Mouse (Mus musculus) embryonic facial prominence, embryonic 10.5 days (tissue): ENCODE measurements around the gene Mat2b. TPM values are rescaled to one million over a fixed set of nuclear protein-coding genes. Genes with fewer than 3 reads are reported as not detected.

ENCODE experiments used
- polyA plus RNA-seq: library from polyadenylated mRNA; unstranded; fragments of >200 nt; fragmentation: Nextera tagmentation; extraction: Ambion mirVana; gene quantifications from 2 replicates; pipeline ENCODE4 v1.2.1, GENCODE M21; 2016

Gene Mat2b
- polyA plus RNA-seq, 1 experiment from 2014 or later: 96.0 TPM

Other genes starting within 250 kb of the Mat2b start
- gene Hmmr, start 38.2 kb upstream of the Mat2b start, polyA plus RNA-seq: 59.2 and 59.4 TPM in 2 replicates
- 222 and 227 TPM in 2 replicates for gene Nudcd2, start 38.5 kb upstream of the Mat2b start, polyA plus RNA-seq
- 31.2 and 31.5 TPM in 2 replicates for gene Ccng1, start 60.1 kb upstream of the Mat2b start, polyA plus RNA-seq